Mouse (Mus musculus) liver, embryonic 16.5 days (tissue): ENCODE data around the gene Wnt3a. TPM values are rescaled to one million over a fixed set of nuclear protein-coding genes. Genes with fewer than 3 reads are reported as not detected.

Experiments
- ATAC-seq: fragments of 200-750 bp; cut with Nextera tagmentation; 2 replicates; pipeline ENCODE4 v1.8.0; 2017; ENCODE audit warnings: low read depth, mild to moderate bottlenecking, moderate number of reproducible peaks, moderate library complexity
- H3K27ac ChIP-seq: fragments of 300-500 bp; sonication (generic); 2 replicates; pipeline ENCODE4 v1.5.1; 2014; ENCODE audit warnings: mild to moderate bottlenecking, low read length
- H3K27me3 ChIP-seq: fragments of 300-500 bp; sonication (generic); 2 replicates; pipeline ENCODE4 v1.6.1; 2014; ENCODE audit warnings: low read depth, low read length, mixed read lengths; ENCODE audit not compliant: control insufficient read depth, insufficient read depth
- H3K36me3 ChIP-seq: fragments of 300-500 bp; sonication (generic); 2 replicates; pipeline ENCODE4 v1.6.1; 2014; ENCODE audit warnings: mild to moderate bottlenecking; ENCODE audit not compliant: control insufficient read depth, insufficient read depth
- H3K4me1 ChIP-seq: fragments of 300-500 bp; sonication (generic); 2 replicates; pipeline ENCODE4 v1.6.1; 2014; ENCODE audit warnings: low read depth, low read length, mixed read lengths; ENCODE audit not compliant: control insufficient read depth
- H3K4me2 ChIP-seq: fragments of 300-500 bp; sonication (generic); 2 replicates; pipeline ENCODE4 v1.6.1; 2014; ENCODE audit warnings: low read depth, low read length, mixed read lengths
- H3K4me3 ChIP-seq: fragments of 300-500 bp; sonication (generic); 2 replicates; pipeline ENCODE4 v1.5.1; 2014; ENCODE audit warnings: low read depth, mild to moderate bottlenecking, low read length
- H3K9ac ChIP-seq: fragments of 300-500 bp; sonication (generic); 2 replicates; pipeline ENCODE4 v1.6.1; 2014; ENCODE audit warnings: low read depth, low read length
- H3K9me3 ChIP-seq: fragments of 300-500 bp; sonication (generic); replicated peaks from 2 replicates; pipeline ENCODE4 v1.6.1; 2016; ENCODE audit warnings: low read length; ENCODE audit not compliant: control insufficient read depth
- WGBS: fragments of 180-500 bp; shearing (Covaris S2); extraction: QIAGEN DNeasy Blood & Tissue Kit; methylation state at CpG from one replicate; pipeline ENCODE4 v1.1.7; 2014; ENCODE audit not compliant: insufficient replicate concordance; 5-methylcytosine and 5-hydroxymethylcytosine counted together
- polyA plus RNA-seq: library from polyadenylated mRNA; unstranded; fragments of >200 nt; fragmentation: Nextera tagmentation; extraction: Ambion mirVana; gene quantifications from 2 replicates; pipeline ENCODE4 v1.2.1, GENCODE M21; 2015

Gene Wnt3a
- polyA plus RNA-seq, 1 experiment from 2014 or later, result not detected

DNA sequence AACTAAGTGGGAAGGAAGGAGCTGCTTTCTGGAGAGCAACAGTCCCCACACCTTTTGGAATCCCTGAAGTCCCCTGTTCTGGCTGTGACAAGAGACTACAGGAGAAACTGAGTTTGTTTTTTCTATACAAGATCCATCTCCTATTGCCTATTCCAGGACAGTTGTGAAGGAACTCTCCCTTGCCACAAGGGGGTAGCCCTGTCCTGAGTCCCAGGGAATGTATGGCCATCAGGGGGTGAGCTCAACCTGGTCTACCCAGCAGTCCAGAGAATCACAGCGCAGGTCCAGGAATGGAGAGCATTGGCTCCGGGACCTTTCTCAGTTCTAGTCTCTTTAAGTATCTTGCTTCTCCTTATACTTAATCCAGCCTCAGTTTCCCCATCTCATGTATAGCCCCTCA lies 57.8 kb downstream of the Wnt3a start:
- H3K36me3 ChIP-seq, result no peaks in the 10 kb centered on the region
- ATAC-seq, result no peak
- peaks cover 6% of the 10 kb centered on the region for H3K27me3 ChIP-seq
- peaks cover 15% of the 10 kb centered on the region for H3K4me1 ChIP-seq
- no peaks in the 10 kb centered on the region for H3K9me3 ChIP-seq
- H3K27ac ChIP-seq, result no peak overlapping the region
- H3K4me2 ChIP-seq, result no peak overlapping the region
- H3K4me3 ChIP-seq, result no peak overlapping the region
- 65% methylated on average over 2 of the region's 2 CpGs for WGBS
- no peak overlapping the region for H3K9ac ChIP-seq

DNA sequence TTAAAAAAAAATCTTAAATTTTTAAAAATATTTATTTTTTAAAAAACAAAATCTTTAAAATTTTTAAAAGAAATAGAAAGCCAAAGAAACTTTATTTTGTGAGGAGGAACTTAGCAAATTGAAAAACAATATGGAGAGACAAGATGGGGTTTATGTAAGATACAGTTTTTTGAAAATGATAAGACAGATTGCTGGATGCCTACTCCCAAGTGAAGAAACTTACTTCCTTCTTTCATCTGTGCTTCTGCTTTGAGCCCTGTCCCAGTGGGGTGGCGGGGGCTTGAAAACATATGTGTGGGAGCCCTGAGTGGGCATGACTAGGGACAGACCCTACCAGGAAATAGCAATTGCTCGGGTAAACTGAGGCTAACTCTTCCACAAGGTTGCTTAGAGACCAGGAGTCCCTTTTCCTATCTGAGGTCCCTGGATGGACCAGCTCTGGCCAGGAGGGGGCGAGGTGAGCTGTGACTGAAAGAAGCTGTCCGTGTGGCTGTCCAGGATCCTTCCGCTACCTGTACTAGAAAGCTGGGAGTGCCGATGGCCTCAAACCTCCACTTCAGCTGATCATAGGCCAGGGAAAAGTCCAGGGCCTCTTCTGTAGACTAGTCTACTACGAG lies 60.3 kb downstream of the Wnt3a start:
- WGBS, result 16% methylated on average over 7 of the region's 7 CpGs
- peak overlapping the region; percentile 3; the same call in 1 of the 2 replicates for H3K9ac ChIP-seq
- no peak overlapping the region for H3K4me3 ChIP-seq
- peaks cover 33% of the 10 kb centered on the region for H3K4me1 ChIP-seq
- H3K4me2 ChIP-seq, result no peak overlapping the region
- no peaks in the 10 kb centered on the region for H3K36me3 ChIP-seq
- ATAC-seq, result no peak
- H3K27me3 ChIP-seq, result peaks cover 3% of the 10 kb centered on the region
- no peak overlapping the region for H3K27ac ChIP-seq
- no peaks in the 10 kb centered on the region for H3K9me3 ChIP-seq

DNA sequence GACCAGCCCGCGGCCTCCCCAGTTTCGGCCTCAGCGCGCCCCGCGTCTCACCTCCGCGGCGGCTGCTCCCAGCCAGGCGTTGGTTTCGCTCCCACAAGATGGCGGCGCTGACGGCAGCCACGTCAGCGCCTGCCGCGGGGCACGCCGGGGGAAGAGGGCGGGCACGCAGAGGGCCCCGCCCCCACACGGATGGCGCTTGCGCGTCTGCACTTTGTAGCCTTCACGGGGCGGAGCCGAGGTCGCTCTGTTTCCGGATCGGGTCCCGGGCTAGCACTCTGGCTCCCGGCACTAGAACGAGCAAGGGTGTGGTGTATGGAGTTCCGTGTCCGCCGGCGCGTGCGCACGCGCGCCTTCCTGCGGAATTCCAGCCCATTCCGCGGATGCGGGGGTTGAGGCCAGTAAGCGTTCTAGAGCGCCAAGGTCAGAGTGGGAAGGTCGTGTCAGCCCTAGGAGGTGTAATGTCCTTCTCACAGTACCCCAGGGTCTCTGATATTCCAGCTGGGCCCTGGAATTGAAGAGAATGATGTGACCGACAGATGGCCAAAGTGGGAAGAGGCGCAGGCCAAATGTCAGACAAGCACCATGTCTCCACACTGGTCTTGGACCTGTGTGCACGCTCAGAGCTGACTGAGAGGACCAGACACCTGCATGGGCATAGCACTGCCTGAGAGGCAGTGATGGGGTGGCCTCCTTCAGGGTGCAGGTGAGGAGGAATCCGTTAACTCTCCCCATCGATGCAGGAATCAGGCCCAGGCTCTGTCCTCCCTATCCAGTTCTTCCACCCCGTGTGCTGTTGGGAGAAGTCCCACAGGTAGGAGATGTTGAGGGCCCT lies 62.2 kb downstream of the Wnt3a start, which contains the start of gene Arf1:
Arf1 (minus strand) TSS at position 149 of the 832 bp plus-strand sequence.
- peak within 1 kb of the TSS; percentile 87 for H3K4me2 ChIP-seq
- H3K36me3 ChIP-seq, result peaks cover 4% of the 10 kb centered on the region; the same call in 1 of the 2 replicates
- H3K4me3 ChIP-seq, result peak within 1 kb of the TSS; percentile 91
- H3K4me1 ChIP-seq, result peaks cover 51% of the 10 kb centered on the region
- H3K9ac ChIP-seq, result peak within 1 kb of the TSS; percentile 99
- ATAC-seq, result peak; percentile 95
- H3K9me3 ChIP-seq, result no peaks in the 10 kb centered on the region
- WGBS, result 4% methylated on average over 59 of the region's 59 CpGs
- peak within 1 kb of the TSS; percentile 97 for H3K27ac ChIP-seq
- peaks cover 2% of the 10 kb centered on the region; the same call in 1 of the 2 replicates for H3K27me3 ChIP-seq

DNA sequence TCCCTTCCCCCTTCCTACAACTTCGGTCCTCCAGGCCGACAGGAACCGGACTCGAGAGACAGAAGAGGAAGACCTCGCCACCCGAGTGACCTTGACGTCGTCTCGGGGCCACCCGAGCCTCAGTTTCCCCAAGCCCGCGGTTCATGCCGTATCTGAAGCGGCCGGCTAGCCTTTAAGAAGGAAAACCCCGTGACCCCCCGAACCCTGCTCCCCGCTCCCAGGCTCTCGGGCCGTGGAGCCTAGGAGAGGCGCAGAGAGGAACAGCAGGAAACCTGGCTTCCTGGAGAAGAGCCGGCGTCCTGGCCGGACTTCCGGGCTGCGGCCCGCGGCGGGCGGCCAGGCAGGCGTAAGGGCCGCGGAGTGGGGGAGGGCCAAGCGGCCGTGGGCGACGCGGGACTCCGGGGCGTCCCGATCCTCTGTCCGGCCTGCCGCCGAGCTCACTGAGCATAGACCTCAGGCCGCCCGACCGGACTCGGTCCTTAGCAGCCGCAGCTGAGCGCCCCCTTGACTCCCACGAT lies 62.9 kb downstream of the Wnt3a start:
- Histone ChIP-seq H3K27ac (peak overlapping the region; percentile 97), H3K27me3 (no peaks in the 10 kb centered on the region), H3K4me2 (peak overlapping the region; percentile 83), H3K4me1 (peaks cover 57% of the 10 kb centered on the region), H3K9me3 (no peaks in the 10 kb centered on the region), H3K9ac (peak overlapping the region; percentile 99), H3K4me3 (peak overlapping the region; percentile 91), H3K36me3 (peaks cover 4% of the 10 kb centered on the region; the same call in 1 of the 2 replicates)
- WGBS, result under 1% methylated on average over 51 of the region's 51 CpGs
- peak; percentile 73 for ATAC-seq

DNA sequence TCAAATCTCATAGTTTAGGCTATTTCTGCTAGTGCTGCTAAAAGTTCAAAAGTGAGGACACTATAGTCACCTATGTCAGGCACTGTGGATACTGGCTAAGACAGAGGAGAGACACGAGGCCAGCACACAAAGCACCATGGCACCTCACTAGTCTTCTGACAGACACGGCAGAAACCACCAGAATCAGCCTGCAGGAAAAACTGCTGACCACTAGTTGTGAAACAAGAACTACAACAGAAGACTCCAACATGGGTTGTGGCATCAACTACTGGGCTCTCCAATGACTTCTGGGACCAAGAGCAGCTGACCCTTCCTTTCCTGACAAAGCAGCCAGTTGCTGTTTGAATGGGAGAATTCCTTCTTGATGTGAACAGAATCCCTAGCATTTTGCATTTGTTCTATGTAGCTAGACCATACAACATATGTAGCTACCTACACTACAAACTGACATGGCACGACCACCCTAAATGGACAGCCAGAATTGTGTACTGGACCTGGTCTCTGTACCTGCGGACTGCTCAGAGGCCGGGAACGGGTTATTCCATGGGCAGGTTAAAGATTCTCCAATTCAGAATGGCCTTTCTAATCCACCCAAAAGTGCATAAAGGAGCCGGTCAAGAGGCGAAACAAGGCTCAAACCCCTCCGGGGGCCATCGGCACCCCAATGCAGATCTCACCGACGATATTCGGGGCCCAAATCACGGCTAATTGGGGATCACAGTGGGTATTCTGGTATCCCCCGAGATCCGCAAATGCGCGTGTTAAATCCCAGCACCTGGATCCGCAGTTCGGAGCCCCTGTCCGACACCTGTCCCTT lies 63.6 kb downstream of the Wnt3a start:
- peak overlapping the region; percentile 99 for H3K9ac ChIP-seq
- no peak for ATAC-seq

DNA sequence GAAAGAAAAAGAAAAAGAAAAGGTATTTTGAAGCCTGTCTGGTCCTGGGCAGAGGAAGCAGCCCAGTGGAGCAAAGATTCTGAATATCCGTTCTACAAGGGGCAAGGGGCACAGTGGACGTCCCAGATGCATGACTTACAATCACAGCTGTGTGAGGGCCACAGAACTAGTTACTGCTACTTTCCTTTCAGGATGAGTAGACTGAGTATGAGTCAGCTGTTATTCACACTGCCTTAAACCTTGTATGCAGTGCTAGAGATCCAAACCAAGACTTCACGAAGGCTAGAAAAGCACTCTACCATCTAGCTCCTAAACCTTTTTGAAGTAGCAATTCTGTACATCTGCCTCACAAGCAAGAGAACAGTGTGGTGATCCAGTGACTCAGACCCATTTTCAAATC lies 64.3 kb downstream of the Wnt3a start:
- Histone ChIP-seq H3K9ac (peak overlapping the region; percentile 99; the same call in 1 of the 2 replicates), H3K36me3 (peaks cover 4% of the 10 kb centered on the region; the same call in 1 of the 2 replicates), H3K27me3 (no peaks in the 10 kb centered on the region), H3K4me2 (peak overlapping the region; percentile 83), H3K4me1 (peaks cover 63% of the 10 kb centered on the region), H3K4me3 (peak overlapping the region; percentile 91), H3K27ac (peak overlapping the region; percentile 97; the same call in 1 of the 2 replicates), H3K9me3 (no peaks in the 10 kb centered on the region)
- ATAC-seq, result no peak
- WGBS, result 33% methylated on average over 3 of the region's 3 CpGs

More for the DNA sequence above, 63.6 kb downstream of the Wnt3a start:
- Histone ChIP-seq H3K27ac (peak overlapping the region; percentile 97), H3K36me3 (peaks cover 4% of the 10 kb centered on the region; the same call in 1 of the 2 replicates), H3K9me3 (no peaks in the 10 kb centered on the region), H3K4me3 (peak overlapping the region; percentile 91), H3K4me1 (peaks cover 63% of the 10 kb centered on the region), H3K4me2 (peak overlapping the region; percentile 83), H3K27me3 (no peaks in the 10 kb centered on the region)
- 2% methylated on average over 21 of the region's 21 CpGs for WGBS

DNA sequence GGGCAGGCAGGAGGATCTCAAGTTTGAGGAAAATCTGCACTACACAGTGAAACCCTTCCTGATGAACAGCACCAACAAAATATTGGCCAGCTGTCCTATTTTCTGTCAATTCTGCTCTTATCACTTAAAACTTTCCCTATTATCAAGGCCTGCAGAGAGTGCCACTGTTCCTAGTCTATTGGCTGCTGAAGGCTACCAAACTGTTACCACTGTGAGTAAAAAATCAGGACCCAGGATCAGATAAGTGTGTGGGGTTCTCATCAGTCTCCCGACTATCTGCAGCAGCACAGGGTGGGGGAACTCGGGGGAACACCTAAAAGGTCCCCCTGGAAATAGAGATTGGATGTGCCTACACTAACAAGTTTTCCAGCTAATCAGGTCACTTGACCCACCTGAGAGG lies 65.4 kb downstream of the Wnt3a start:
- Histone ChIP-seq H3K4me2 (peak overlapping the region; percentile 83), H3K36me3 (peaks cover 8% of the 10 kb centered on the region; the same call in 1 of the 2 replicates), H3K4me1 (peaks cover 61% of the 10 kb centered on the region), H3K4me3 (no peak overlapping the region), H3K9ac (no peak overlapping the region), H3K27me3 (no peaks in the 10 kb centered on the region), H3K9me3 (no peaks in the 10 kb centered on the region), H3K27ac (no peak overlapping the region; the same call in 1 of the 2 replicates)
- WGBS, result 19% methylated on average over 2 of the region's 2 CpGs
- no peak for ATAC-seq

DNA sequence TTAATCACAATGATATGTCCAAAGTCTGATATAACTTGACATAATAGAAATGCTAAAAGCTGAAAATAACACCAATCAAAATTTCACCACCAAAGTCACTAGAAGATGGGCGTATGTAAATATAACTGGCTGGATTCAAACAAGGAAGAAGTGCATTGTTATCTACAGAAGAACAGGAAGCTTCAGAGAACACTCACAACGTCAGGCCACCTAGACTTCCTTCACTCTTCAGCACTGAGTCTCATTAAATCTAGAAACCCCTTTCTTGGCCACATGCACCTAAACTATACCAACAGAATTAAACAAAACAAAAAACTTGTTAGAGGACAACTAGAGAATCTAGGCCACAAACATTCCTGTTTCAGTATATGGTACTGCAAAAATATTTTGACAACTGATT lies 66.1 kb downstream of the Wnt3a start:
- WGBS, result 11% methylated on average over 2 of the region's 2 CpGs
- no peak for ATAC-seq
- no peak overlapping the region for H3K4me2 ChIP-seq

More for the DNA sequence above, 66.1 kb downstream of the Wnt3a start:
- Histone ChIP-seq H3K27ac (no peak overlapping the region), H3K36me3 (peaks cover 11% of the 10 kb centered on the region; the same call in 1 of the 2 replicates), H3K27me3 (no peaks in the 10 kb centered on the region), H3K9ac (no peak overlapping the region), H3K4me1 (peaks cover 61% of the 10 kb centered on the region), H3K9me3 (no peaks in the 10 kb centered on the region), H3K4me3 (no peak overlapping the region)
